Mouse (Mus musculus) embryo, embryonic 9.5 days (tissue): ENCODE data around the gene Gm20737.
"Not testable (repeated sequence)": the region's sequence is repeated elsewhere in the genome, so short reads cannot be mapped to it uniquely, and the experiment has no call there.

ENCODE experiments used
- DNase-seq: peaks from one replicate; pipeline ENCODE4 v3.0.0-alpha.2; 2017; ENCODE audit errors: extremely low spot score

The Gm20737 gene

GRCm38 (mm10) chrY:10535942-10536341 lies at the start of gene Gm20737:
TSS of gene Gm20737 (minus strand) at chrY:10536042.
- not testable (repeated sequence) for DNase-seq

- not testable (repeated sequence) for DNase-seq
These were observed 17.3 kb upstream of the Gm20737 start, which contains the start of gene Gm21775 for GRCm38 (mm10) chrY:10553153-10553552. TSS of gene Gm21775 (plus strand) at chrY:10553453.
